Mouse (Mus musculus) heart, embryonic 10.5 days (tissue): ENCODE results near the gene Esrrb. TPM values are rescaled to one million over a fixed set of nuclear protein-coding genes. Genes with fewer than 3 reads are reported as not detected.

Source experiments
- DNase-seq: peaks from one replicate; pipeline ENCODE4 v3.0.0-alpha.2; 2017; ENCODE audit warnings: low spot score
- H3K27ac ChIP-seq: fragments of 300-500 bp; sonication (generic); 2 replicates; pipeline ENCODE4 v1.5.1; 2016; ENCODE audit warnings: mild to moderate bottlenecking
- H3K27me3 ChIP-seq: fragments of 300-500 bp; sonication (generic); 2 replicates; pipeline ENCODE4 v1.6.1; 2016; ENCODE audit warnings: mild to moderate bottlenecking; ENCODE audit not compliant: poor library complexity, insufficient read depth, severe bottlenecking
- H3K36me3 ChIP-seq: fragments of 300-500 bp; sonication (generic); 2 replicates; pipeline ENCODE4 v1.6.1; 2016; ENCODE audit warnings: mild to moderate bottlenecking, moderate library complexity
- H3K4me1 ChIP-seq: fragments of 300-500 bp; sonication (generic); 2 replicates; pipeline ENCODE4 v1.6.1; 2016; ENCODE audit warnings: mild to moderate bottlenecking
- H3K4me3 ChIP-seq: fragments of 300-500 bp; sonication (generic); 2 replicates; pipeline ENCODE4 v1.5.1; 2016; ENCODE audit warnings: mild to moderate bottlenecking, moderate library complexity
- H3K9me3 ChIP-seq: fragments of 300-500 bp; sonication (generic); 2 replicates; pipeline ENCODE4 v1.6.1; 2016; ENCODE audit warnings: mild to moderate bottlenecking, moderate library complexity
- WGBS: fragments of 180-500 bp; shearing (Covaris S2); methylation state at CpG from one replicate; pipeline ENCODE4 v1.1.7; 2016; 5-methylcytosine and 5-hydroxymethylcytosine counted together
- polyA plus RNA-seq: library from polyadenylated mRNA; unstranded; fragments of >200 nt; fragmentation: Nextera tagmentation; extraction: Ambion mirVana; gene quantifications from 2 replicates; pipeline ENCODE4 v1.2.1, GENCODE M21; 2016

Gene Esrrb
- polyA plus RNA-seq, 1 experiment from 2014 or later, result 1.6 TPM

GRCm38 (mm10) chr12:86558889-86559288, 198.0 kb downstream of the Esrrb start:
- Histone ChIP-seq H3K36me3 (no peaks in the 10 kb centered on the region), H3K27ac (no peak overlapping the region), H3K4me1 (no peaks in the 10 kb centered on the region), H3K4me3 (no peak overlapping the region), H3K9me3 (no peaks in the 10 kb centered on the region), H3K27me3 (no peaks in the 10 kb centered on the region)
- no peak for DNase-seq
- WGBS, result 80% methylated on average over 9 of the region's 9 CpGs

GRCm38 (mm10) chr12:86562705-86563104, 201.8 kb downstream of the Esrrb start:
- Histone ChIP-seq H3K4me3 (no peak overlapping the region), H3K9me3 (no peaks in the 10 kb centered on the region), H3K27ac (no peak overlapping the region), H3K4me1 (no peaks in the 10 kb centered on the region), H3K27me3 (no peaks in the 10 kb centered on the region), H3K36me3 (no peaks in the 10 kb centered on the region)
- no peak for DNase-seq
- WGBS, result 55% methylated on average over 3 of the region's 3 CpGs

- DNase-seq, result no peak
- Histone ChIP-seq H3K27me3 (no peaks in the 10 kb centered on the region), H3K4me3 (no peak overlapping the region), H3K36me3 (no peaks in the 10 kb centered on the region), H3K27ac (no peak overlapping the region), H3K4me1 (no peaks in the 10 kb centered on the region), H3K9me3 (no peaks in the 10 kb centered on the region)
- 76% methylated on average over 5 of the region's 5 CpGs for WGBS
Observed at GRCm38 (mm10) chr12:86565996-86566395, 205.1 kb downstream of the Esrrb start.

Other genes with a start within 250 kb of the Esrrb start
- 15.7 and 17.6 TPM in 2 replicates for gene Gpatch2l, start 119.3 kb upstream of the Esrrb start, polyA plus RNA-seq